Mouse (Mus musculus): ENCODE data around the gene Sec11a.

GRCm38 (mm10) chr7:80860227-80860626 is 87.4 kb downstream of the Sec11a start:
- TF ChIP-seq CTCF (IDR thresholded peaks at IDR 0.05; ENCODE audit: low read depth) (no peak), EP300 (IDR thresholded peaks at IDR 0.05; ENCODE audit: low read depth) (no peak)
